Mouse (Mus musculus): Measurements from ENCODE around the gene Erg.

Erg gene

DNA sequence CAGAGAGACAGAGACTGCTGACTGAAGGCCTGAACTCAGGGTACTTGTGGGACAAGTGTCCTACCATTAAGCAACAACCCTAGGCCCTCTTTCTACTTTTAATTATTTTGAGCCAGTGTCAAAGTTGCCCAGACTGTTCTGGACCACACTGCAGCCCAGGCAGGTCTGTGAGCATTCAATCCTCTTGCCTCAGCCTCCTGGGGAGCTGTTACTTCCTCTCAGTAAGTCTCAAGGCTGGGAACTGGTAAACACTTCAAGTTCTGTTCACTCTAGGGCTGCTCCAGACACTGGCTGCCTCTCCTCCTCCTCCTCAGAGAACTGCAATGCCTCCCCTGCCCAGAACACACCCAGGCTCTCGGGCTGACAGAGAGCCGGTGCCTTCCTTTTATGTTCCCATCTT, 140.0 kb downstream of the Erg start:
- DNase-seq (ENCODE audit: low spot score in 2 of 2) = no peak

DNA sequence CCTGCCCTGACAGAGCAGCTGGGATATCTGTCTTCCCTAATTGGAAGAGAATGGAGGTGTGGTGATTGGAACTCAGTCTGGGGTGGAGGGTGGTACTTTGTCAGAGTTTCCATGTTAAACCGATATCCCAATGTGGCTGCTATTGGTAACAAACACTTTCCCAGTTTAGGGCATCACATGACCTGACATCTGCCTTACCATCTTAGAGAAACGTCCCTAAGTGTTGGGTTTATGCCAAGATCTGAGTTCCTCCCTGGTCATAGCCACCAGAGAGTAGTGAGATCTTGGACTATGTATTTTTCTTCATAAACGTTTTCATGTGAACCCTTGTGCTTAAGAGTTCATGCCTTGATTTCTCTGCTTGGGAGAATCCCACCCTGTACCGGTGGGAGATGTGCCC, 144.4 kb downstream of the Erg start:
- DNase-seq (ENCODE audit: low spot score in 2 of 2) = no peak

DNA sequence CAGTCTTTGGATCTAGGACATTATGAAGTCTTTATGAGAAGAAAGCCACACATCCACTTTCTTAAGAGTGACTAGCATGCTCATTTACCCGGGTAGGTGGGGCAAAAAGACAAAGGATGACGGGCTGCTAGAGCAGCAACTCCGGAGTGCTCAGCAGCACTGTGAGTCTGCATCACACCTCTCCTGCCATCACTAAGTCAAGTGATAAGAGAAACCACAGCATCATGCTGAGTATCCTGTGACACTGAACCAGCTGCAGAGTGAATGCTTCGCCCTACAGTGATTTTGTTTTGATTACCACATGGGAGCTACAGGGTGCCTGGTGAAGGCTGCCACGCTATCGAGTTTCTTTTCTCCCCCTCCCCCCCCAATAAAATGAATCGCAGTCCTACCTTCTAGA, 145.2 kb downstream of the Erg start:
- DNase-seq (ENCODE audit: low spot score in 2 of 2) = no peak

DNA sequence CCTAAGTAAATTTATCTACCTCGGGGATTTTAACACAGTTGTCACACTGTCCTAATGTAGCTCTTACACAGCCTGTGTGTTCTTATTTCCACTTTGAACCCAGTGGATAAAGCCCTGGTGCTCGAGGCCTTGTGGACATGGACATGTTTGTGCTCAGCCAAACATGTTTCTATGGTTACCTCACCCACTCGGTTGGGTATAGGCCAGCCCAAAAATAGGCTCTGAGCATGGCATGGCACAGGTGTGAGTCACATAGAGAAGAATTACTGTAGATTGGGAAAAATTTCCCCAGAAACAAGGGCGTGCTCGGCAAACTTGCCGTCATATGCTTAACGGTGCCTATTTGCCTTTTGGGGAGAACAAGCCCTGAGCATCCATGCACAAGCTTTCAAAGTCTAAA, 146.1 kb downstream of the Erg start:
- no peak for DNase-seq (ENCODE audit: low spot score in 2 of 2)

DNA sequence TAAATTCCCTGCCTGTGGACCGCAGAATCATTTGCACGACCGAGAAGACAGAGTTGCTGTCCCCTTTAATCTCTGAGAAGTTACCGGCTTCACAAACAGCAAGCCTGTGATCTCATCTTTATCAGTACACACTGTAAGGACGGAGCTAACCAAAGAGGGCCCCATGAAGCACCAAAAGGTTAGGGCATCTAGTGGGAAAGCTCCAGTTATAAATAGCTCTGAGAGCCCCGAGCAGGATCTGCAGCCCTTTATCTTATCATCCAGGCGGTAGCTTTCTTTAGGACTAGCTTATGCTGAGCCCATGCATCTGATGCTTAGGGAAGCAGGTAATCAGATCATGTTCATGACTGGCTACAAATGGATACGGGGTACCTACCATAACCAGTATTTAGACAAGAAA, 146.6 kb downstream of the Erg start:
- DNase-seq (ENCODE audit: low spot score in 2 of 2) = no peak

DNA sequence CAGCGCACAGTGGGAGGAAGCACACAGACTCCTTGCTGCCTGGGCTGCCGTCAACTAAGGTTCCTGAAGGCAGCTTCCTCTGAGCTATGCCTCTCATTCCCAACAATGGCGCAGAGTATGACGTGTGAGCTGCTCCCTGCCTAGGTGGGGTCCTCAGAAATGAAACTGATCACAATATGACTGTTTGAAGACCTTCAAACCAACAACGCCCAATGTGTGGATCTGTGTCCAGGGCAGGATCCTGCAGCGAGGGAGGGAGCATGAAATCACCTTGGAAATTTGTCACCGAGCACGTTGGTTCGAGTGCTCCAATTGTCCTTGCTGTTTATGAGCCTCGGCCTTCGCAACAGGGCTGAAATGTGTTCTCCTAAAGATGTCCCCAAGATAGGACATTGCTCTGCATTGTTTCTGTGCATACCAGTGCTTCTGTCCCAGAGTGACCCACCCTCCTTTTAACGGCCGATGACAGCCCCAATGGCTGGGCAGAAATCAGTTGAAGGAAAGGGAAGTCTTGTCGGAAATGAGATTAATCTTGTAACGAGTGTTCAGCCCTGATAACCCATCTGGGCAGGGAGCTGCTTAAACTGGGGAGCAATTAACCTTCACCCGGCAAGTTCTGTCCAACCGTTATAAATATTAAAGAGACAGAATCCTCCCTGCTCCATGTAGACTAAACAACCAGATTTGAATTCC, 147.4 kb downstream of the Erg start:
- no peak for DNase-seq (ENCODE audit: low spot score in 2 of 2)

DNA sequence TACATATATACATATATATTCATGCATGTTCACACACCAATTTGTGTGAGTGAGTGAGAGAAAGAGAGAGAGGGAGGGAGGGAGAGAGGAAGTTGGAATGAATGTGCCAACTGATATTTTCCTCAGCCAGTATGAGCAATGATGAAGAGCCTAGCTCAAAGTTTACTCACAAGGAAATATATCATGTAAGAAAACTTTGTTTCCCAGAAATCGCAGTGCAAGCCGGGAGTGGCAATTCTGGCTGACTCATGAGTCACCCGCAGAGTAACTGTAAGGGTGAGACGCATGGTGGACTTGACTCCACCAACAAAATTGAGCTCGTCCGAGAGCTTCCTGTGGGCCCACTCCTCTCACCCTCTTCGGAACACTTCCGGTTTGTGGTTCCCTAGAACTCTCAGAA, 149.8 kb downstream of the Erg start:
- no peak for DNase-seq (ENCODE audit: low spot score in 2 of 2)

DNA sequence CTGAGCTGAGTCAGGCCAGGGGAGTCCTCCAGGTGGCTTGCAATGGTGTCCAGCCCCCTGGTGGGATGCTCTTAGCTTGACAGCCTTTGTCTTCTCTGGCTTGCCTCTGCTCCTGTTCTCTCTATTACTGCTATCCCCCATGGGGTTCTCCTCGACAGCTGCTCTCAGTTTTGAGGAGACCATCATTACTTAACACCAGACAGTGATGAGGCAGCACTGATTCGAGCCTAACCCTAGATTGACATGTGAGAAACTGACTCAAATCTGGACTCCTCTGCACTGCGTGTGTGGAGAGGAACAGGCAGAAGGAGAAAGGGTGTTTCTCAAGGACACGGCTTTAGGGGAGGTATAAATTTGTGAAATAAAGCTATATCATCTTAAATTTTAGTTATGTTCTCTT, 150.3 kb downstream of the Erg start:
- no peak for DNase-seq (ENCODE audit: low spot score in 2 of 2)

DNA sequence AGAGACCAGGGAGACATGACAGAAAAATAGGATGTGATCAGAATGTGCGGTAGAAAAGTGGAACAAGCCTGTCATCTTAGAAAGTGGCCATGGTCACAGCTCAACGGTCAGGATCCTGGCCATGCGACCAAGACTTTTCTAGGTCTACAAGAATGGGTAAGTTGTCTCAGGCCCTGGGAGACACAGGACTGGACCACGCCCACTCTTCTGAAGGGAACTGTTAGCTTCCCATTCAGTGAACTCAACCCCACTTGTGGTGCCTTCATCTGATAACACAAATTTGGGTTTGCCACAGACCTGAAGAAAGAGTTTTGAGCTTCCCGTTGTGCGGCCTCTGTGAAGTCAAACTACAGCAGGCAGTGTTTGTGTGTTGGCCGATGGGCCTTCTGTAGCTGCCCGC, 152.0 kb downstream of the Erg start:
- peak in 1 of 2 experiments; percentile 23 for DNase-seq (ENCODE audit: low spot score in 2 of 2)

DNA sequence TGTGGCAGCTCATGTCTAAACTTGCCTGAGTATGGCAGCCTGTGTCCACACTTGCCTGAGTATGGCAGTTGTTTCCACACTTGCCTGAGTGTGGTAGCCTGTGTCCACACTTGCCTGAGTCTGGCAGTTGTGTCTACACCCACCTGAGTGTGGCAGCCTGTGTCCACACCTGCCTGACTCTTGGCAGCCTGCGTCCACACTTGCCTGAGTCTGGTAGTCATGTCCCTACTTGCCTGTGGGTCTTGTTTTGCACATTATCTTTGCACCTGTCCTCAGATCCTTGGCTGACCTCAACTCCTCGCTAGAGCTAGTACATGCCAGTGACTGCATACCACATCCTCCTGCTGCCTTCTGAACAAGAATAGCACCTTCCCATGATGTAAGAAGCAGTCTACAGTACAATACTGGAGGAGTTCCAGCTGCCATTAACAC, 153.8 kb downstream of the Erg start:
- DNase-seq (ENCODE audit: low spot score in 2 of 2) = peak in 1 of 2 experiments; percentile 21

DNA sequence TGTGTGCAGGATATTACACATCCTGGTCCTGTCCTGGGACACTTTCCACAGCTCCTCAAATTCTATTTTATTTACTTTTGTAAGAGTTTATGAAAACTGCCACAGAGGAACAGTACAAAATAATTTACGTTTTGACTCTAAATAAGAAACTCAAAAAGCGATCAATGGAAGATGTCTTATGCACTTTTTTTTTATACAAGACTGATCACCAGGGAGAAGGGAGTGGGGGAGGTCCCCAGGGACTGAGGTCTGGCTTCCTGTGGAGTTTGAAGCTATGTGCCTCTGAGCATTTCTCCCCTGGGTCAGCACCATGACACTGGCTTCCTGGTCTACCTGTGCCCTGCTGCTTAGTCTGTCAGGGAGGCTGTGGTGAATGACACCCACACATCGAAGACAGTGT, 156.5 kb downstream of the Erg start:
- DNase-seq (ENCODE audit: low spot score in 2 of 2) = no peak

DNA sequence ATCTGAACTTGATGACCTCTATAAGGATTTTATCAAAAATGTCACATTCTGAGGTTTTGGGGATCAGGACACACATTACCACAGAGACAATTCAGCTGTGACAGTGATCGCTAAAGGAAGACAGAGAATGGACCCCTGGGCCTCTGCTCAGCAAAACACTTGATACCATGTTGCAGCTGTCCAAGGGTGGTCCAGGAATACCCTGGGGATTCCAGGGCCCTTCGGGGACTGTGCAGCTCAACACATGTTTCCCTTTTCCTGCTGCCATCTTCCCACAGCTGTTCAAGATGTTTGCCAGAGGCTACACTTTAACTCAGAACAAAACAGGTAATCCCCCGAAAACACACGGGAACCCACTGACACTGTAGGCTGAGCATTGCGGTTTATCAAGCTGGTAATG, 158.2 kb downstream of the Erg start:
- DNase-seq (ENCODE audit: low spot score in 2 of 2) = peak in 1 of 2 experiments; percentile 25

DNA sequence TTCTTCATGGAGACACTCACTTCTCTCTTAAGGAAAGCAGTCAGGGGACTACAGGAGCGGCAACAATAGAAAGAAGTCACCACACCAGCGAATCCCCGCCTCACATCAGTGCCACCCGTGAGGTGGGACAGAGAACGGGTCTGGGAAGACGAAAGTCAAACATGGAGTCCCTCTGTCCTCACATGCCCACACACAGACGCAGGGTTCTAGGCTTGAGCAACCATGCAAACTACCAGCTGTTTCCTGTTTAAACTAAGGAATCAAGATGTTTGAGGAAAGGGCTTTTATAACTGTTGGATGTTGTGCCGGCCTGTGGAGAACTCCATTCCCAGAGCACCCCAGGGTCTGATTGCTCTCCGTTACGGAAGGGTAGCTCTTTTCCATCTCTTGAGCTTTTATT, 158.9 kb downstream of the Erg start:
- DNase-seq (ENCODE audit: low spot score in 2 of 2) = peak in 1 of 2 experiments; percentile 22

DNA sequence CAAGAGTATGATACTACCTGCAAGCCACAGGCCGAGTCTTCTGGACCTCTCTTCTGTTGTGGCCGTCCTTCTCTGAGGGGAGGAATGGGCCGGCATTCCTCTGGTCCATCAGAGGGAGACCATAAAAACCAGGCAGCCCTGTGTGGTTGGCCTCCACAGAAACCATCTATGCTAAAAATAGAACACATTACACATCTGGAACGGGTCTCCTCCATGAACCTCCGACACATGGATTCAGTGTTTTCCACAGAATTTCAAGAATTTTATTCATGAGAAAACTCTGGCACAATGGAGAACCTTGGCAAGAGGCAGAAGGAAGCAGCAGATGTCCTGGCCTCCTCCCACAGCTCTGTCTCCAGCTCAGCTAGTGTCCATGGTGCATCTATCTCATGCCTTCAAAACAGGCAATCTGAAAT, 163.7 kb downstream of the Erg start:
- DNase-seq (ENCODE audit: low spot score in 2 of 2) = no peak

DNA sequence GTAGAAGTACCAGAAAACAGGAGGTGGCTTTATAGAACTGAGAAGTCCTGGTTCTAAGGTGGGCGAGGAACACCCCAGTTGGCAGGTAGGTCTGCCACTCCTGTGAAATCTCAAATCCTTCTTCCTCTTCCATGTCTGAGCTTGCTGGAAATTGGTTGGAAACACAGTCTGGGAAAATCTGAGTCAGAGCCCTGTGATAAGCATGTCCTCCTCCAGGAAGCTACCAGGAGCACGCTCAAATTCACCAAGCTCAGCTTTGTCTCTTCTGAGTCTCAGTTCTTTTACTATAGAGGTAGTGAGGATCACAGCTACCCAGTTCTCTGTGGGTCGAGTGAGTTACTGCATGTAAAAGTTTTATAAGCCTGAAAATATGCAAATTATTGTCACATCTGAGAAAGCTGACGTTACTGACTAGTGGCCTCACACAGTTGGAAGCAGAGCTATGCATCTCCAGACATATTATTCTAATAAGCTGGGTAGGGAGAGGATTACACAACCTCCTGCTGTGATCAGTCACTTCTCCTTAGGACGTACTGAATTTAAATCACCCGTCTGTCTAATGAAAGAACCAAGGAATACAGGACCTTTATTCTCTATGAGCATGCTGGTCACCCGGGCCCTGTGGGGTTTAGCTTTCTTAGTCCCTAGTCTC, 165.0 kb downstream of the Erg start:
- DNase-seq (ENCODE audit: low spot score in 2 of 2) = no peak

DNA sequence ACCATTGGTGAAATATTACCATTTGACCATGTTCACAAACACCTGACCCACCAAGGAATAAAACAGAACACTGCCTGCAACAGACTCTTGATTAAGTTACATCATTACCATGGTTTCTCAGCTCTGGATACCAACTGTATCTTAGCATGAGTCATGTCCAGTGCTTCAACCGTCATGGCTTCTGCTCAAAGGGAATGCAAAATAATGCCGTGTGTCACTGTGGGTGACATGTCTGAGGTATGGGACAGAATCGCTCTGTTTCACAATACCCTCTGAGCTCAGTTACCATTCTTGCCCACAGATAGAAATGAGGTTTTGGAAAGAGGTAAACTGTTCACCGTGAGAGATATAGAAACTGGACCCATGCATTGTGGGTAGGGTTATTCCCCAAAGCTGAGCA, 170.5 kb downstream of the Erg start:
- no peak for DNase-seq (ENCODE audit: low spot score in 2 of 2)

DNA sequence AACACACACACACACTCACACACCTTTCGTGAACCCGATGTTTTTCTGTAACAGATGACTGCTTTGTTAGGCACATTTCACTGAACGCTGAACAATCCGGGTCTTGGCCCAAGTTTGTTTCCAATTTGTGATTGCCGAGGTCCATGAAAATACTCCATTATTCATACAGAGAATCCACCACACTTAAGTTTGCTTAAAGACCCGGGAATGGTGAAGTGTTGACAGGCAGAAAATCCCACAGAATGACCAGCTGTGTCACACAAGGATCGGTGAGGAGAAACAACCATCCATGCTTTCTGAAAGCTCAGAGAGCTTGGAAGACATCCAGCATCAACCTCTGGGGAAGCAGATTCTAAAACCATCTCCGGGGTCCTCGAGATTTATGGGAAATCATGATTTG, 171.0 kb downstream of the Erg start:
- no peak for DNase-seq (ENCODE audit: low spot score in 2 of 2)

DNA sequence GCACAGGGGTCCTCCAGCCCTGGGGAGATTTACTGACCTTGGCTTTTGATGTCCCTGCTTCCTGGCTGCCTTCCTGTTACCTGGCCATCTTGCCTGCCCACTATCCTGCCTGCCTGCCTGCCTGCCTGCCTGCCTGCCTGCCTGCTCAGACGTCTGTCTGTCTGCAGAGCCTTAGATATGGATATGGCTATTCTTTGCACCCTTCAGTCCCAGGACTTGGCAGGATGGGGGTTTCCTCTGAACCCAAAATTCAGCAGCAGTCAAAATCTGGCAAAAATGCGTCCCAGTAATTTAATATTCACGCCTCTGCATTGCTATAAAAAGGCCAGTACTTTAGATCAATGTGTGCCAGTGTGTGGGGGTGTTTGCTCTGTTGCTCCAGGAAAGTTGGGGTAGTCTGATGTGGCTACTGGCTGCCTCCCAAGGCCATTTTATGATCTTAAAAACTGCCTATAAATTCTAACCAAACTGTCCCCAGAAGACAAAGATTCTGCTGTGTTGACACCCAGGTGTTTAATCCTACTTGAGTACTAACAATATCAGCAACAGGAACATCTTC, 172.9 kb downstream of the Erg start:
- no peak for DNase-seq (ENCODE audit: low spot score in 2 of 2)

DNA sequence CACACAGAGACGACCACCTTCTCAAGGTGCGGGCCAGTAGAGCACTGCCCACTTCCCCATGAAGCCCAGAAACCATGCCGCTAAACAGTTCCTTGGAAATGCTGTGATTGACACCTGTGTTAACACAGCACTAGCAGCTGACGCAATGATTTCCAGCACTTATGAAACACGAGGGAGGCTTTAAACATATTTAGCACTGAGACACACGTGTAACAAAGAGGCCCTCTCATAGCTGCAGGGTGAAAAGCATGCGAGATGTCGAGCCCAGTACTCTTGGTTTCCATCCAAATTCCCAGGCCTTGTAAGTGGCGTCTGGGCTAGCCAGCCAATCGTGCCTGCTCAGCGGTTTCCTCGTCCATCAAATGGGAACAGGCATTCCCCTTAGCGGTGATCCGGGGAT, 178.3 kb downstream of the Erg start:
- no peak for DNase-seq (ENCODE audit: low spot score in 2 of 2)

DNA sequence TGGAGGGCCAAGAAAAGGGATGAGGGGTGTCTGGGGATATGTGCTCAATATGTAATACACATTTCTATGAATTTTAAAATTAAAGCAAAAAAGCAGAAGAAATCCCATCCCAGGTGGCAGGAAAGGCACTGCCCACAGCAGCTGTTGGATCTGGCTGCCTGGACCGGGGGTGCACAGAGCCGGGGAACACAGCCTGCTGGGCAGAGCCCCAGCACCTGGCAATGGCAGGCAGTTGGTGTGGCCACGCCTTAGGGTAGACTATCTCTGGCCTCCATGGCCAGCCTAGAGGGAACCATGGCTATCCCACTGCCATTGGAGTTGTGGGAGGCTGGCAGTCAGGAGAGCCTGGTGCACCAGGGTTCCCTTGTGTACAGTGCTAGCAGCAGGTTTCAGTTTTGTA, 180.9 kb downstream of the Erg start:
- DNase-seq (ENCODE audit: low spot score in 2 of 2) = no peak

DNA sequence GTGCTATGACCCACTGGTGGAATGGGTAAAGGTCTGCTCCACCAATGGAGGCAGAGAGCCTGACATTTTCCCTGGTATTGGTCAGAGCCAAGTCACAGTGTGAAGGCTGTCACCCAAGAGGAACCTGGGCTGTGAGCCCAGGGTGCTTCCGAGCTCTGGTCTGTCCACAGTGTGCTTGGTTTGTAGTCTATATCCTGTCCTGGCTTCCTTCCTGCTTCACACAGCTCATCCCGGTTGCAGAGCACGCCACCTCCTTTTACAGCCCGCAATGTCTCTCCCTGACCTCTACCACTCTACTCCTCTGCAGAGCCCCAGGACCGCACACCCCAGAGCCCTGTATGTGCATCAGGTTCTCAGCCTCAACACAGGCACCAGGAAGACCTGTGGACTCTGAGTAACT, 182.9 kb downstream of the Erg start:
- DNase-seq (ENCODE audit: low spot score in 2 of 2) = no peak

DNA sequence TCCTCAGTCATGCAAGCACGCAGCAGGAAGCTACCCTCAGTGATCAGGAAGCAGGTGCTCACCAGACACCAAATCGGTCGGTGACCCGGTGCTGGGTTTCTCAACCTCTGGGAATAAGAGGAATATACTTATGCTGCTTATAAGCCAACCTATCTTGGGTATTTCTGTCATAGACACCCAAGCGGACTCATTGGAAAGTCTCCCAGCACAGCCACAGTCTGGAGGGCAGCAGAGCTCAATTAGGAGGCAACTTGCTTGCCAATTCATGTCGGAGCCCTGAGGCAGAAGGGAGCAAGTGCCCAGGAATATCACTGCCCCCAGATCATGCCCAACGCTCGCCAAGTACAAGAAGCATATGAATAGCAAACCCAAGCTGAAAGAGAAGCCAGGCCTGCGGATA, 184.5 kb downstream of the Erg start:
- no peak for DNase-seq (ENCODE audit: low spot score in 2 of 2)

DNA sequence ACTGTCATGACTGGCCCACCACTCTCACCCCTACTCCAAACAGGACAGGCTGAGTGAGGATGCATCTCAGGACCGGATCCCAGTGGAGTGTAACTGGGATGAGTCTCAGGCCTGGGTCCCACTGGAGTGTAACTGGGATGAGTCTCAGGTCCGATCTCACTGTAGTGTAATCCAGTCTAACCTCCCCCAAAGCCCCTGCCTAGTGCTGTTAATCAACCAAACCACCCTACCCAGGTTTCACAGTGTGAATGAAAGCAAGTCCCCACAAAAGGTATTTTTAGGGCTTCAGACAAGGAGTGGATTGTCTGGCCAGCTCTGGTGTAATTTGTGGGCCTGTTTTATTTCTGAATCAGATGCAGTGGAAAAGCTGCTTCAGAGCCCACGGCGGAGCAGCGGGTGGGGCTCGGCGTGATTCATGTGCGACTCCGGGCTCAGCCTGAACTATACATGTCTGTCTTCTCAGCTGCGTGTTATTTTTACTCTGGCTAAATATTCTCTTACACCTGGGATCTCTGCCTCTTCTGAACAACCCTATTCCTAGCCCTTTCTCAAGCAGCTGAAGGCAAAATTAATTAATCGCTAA, 187.5 kb downstream of the Erg start:
- DNase-seq (ENCODE audit: low spot score in 2 of 2) = no peak

Data from spleen, postnatal 10 days (tissue).